Mouse (Mus musculus) heart, embryonic 11.5 days (tissue): ENCODE data around the gene Ncaph2. TPM values are rescaled to one million over a fixed set of nuclear protein-coding genes. Genes with fewer than 3 reads are reported as not detected.

Experiments used
- ATAC-seq: fragments of 200-750 bp; cut with Nextera tagmentation; replicated peaks from 2 replicates; pipeline ENCODE4 v1.8.0; 2017; ENCODE audit warnings: moderate library complexity; ENCODE audit not compliant: insufficient number of reproducible peaks, low FRiP score, low TSS enrichment
- H3K27ac ChIP-seq: fragments of 300-500 bp; sonication (generic); 2 replicates; pipeline ENCODE4 v1.5.1; 2014; ENCODE audit warnings: mild to moderate bottlenecking, low read depth, low read length
- H3K27me3 ChIP-seq: fragments of 300-500 bp; sonication (generic); 2 replicates; pipeline ENCODE4 v1.6.1; 2014; ENCODE audit warnings: mild to moderate bottlenecking, low read length, mixed read lengths; ENCODE audit not compliant: control insufficient read depth, insufficient read depth
- H3K36me3 ChIP-seq: fragments of 300-500 bp; sonication (generic); 2 replicates; pipeline ENCODE4 v1.6.1; 2014; ENCODE audit warnings: mild to moderate bottlenecking, low read length, moderate library complexity, mixed read lengths; ENCODE audit not compliant: control insufficient read depth, insufficient read depth
- H3K4me1 ChIP-seq: fragments of 300-500 bp; sonication (generic); 2 replicates; pipeline ENCODE4 v1.6.1; 2014; ENCODE audit warnings: low read length; ENCODE audit not compliant: control insufficient read depth, insufficient read depth
- H3K4me2 ChIP-seq: fragments of 300-500 bp; sonication (generic); 2 replicates; pipeline ENCODE4 v1.6.1; 2014; ENCODE audit warnings: mild to moderate bottlenecking, moderate library complexity
- H3K4me3 ChIP-seq: fragments of 300-500 bp; sonication (generic); 2 replicates; pipeline ENCODE4 v1.5.1; 2014; ENCODE audit warnings: low read depth, low read length
- H3K9ac ChIP-seq: fragments of 300-500 bp; sonication (generic); 2 replicates; pipeline ENCODE4 v1.6.1; 2014; ENCODE audit warnings: mild to moderate bottlenecking, low read depth, low read length, moderate library complexity
- H3K9me3 ChIP-seq: fragments of 300-500 bp; sonication (generic); replicated peaks from 2 replicates; pipeline ENCODE4 v1.6.1; 2016; ENCODE audit warnings: low read length; ENCODE audit not compliant: control insufficient read depth
- WGBS: fragments of 180-500 bp; shearing (Covaris S2); extraction: QIAGEN DNeasy Blood & Tissue Kit; methylation state at CpG from one replicate; pipeline ENCODE4 v1.1.7; 2014; ENCODE audit not compliant: insufficient replicate concordance; 5-methylcytosine and 5-hydroxymethylcytosine counted together
- polyA plus RNA-seq: library from polyadenylated mRNA; unstranded; fragments of >200 nt; fragmentation: Nextera tagmentation; extraction: Ambion mirVana; gene quantifications from 2 replicates; pipeline ENCODE4 v1.2.1, GENCODE M21; 2014

Ncaph2 gene
- 107 and 109 TPM in 2 replicates for polyA plus RNA-seq

DNA sequence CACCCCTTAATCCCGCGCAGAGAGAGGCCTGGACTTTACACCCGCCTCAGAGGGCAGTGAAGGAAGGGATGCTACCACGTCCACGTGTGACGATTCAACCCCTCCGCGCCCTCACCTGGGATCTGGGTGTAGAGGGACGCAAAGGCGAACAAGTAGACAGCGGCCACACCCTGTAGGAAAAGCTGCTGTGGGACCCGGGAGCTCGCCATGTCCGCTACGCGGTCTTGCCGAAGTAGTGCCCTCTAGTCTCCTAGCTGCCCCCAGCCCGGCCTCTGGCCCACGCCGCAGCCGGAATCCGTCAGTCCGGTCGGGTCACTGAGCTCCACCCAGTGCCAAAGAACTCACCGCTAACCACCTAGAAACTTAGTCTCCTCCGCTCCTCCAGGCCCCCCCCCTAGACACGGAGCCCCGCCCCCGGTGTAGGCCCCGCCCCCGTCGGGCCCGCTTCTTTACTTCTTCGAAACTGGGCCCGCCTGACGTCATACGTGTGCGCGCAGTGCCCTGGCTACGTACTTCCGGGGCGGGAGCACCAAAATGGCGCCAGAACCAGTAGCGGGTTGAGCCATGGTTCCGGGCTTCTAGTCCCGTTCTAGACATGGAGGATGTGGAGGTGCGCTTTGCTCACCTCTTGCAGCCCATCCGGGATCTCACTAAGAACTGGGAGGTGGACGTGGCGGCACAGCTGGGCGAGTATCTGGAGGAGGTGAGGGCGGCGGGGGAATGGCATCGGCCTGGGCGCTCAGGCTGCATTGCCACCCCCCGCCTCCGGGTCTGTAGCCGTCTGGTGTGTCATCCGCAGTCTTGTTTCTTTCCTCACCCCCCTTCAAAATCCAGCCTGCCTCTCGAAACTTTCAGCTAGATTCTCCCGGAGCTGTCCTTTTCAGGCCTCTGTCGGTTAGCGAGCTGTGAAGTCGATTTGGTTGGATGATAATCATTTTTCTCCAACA is at the start of gene Ncaph2, which contains the start of gene Lmf2:
Gene Ncaph2 (plus strand): TSS at position 479 of the 947 bp plus-strand sequence.
Gene Lmf2 (minus strand): TSS at position 419 of the 947 bp plus-strand sequence.
- H3K27ac ChIP-seq = peak within 1 kb of the TSS; percentile 90
- peak; percentile 89 for ATAC-seq
- H3K27me3 ChIP-seq = no peaks in the 10 kb centered on the region
- no peaks in the 10 kb centered on the region for H3K9me3 ChIP-seq
- H3K4me2 ChIP-seq = peak within 1 kb of the TSS; percentile 88
- peak within 1 kb of the TSS; percentile 85 for H3K4me3 ChIP-seq
- H3K4me1 ChIP-seq = peaks cover 19% of the 10 kb centered on the region
- H3K36me3 ChIP-seq = peaks cover 24% of the 10 kb centered on the region
- WGBS = under 1% methylated on average over 58 of the region's 64 CpGs
- peak within 1 kb of the TSS; percentile 92 for H3K9ac ChIP-seq

DNA sequence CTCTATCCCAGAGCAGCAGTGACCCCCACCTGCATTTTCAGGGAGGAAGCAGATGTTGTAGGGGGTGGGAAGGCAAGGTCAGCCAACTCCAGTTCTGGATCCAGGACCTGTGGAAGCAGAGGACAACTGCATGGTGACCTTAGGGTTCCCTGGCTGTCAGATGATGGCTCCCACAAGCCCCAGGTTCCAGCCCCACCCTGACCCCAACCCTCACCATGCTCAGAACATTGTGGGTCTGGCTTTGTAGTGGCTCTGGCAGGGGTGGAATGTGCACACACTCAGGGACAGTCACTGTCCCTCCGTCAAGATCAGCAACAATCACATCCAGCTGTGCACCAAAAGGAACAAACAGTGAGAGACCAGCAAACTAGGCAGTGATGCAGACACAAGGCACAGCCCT is 49.6 kb upstream of the Ncaph2 start:
- no peak overlapping the region for H3K9ac ChIP-seq
- ATAC-seq = no peak
- H3K4me3 ChIP-seq = no peak overlapping the region
- WGBS = 59% methylated on average over 1 of the region's 1 CpGs
- H3K4me1 ChIP-seq = no peaks in the 10 kb centered on the region
- H3K9me3 ChIP-seq = no peaks in the 10 kb centered on the region
- H3K27me3 ChIP-seq = no peaks in the 10 kb centered on the region
- no peak overlapping the region for H3K27ac ChIP-seq
- peaks cover 25% of the 10 kb centered on the region for H3K36me3 ChIP-seq
- H3K4me2 ChIP-seq = no peak overlapping the region

DNA sequence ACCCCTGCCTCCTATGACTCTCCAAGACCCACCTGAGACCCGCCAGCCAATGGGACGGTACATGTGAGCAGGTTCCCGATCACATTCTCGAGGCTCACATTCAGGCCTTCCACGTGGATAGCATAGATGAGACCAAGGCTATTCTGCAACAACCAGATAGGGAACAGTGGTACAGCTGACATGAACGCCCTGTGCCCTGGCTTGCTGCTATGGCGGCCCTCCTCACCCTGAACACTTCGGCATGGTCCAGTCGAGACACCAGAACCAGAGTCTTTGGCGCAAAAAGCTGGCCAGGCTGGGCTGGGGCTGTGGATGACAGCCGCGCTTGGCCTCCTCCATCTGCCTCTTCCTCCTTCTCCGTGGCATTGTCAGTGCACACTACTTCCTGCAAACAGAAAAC is 48.1 kb upstream of the Ncaph2 start:
- Histone ChIP-seq H3K36me3 (peaks cover 16% of the 10 kb centered on the region), H3K4me2 (no peak overlapping the region), H3K9me3 (no peaks in the 10 kb centered on the region), H3K27ac (no peak overlapping the region), H3K4me3 (no peak overlapping the region), H3K9ac (no peak overlapping the region), H3K4me1 (no peaks in the 10 kb centered on the region; the same call in 1 of the 2 replicates), H3K27me3 (no peaks in the 10 kb centered on the region)
- 90% methylated on average over 13 of the region's 13 CpGs for WGBS
- no peak for ATAC-seq

DNA sequence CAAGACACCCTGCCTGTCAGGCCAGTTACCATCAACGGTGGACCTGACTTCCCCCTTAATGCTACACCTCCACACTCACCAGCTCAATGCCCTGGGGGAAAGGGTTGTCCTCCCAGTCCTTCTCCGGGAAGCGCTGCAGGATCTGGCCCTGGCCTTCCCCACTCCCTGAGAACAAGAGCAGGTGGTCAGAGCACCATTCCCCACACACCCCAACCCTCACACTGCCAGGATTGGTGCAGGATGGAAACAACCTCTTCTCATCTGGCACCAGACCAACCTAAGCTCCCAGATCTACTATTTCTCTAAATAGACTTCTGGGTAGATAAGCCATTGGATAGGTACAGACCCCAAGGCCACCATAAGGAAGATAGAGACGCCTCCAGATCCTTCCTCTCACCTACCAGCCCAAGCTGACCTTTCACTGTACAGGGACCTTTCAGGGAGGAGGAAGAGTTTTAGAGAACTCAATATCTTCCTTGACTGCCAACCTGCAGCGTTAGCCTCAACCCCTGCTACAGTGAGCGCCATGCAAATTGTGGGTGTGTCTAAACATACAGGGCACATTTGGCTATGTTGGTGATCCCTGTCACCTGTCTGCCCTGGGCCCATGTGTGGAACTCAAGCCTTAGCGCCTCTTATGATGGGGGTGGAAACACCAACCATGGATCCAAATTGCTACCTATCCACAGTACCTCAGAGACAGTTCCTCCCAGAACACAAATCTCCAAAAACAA is 46.9 kb upstream of the Ncaph2 start:
- 83% methylated on average over 7 of the region's 7 CpGs for WGBS
- Histone ChIP-seq H3K9me3 (no peaks in the 10 kb centered on the region), H3K27me3 (no peaks in the 10 kb centered on the region), H3K4me3 (no peak overlapping the region), H3K4me2 (no peak overlapping the region), H3K36me3 (peaks cover 8% of the 10 kb centered on the region), H3K4me1 (peaks cover 6% of the 10 kb centered on the region), H3K27ac (no peak overlapping the region), H3K9ac (no peak overlapping the region)
- no peak for ATAC-seq

DNA sequence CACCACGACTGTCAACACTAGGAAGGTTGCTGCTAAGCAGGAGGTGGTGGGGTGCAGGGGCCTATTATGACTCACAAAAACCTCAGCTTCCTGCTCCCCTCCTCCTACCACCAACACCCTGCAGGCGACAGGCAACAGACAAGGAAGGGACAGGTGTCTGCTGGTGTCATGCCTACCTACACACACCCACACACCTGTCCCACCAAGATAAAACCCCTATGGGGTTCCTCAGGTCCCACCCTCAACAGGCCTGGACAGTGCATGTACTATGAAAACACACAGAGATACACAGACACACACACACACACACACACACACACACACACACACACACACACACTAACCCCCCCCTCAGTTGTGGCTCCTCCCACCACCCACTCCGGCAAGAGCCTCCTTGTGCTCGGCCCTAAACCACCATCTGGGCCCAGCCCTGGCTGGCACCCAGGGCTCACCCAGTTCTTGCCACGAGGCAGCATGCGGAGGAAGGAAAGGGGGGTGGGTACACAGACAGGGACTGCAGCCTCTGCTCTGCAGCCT is 45.5 kb upstream of the Ncaph2 start:
- no peak overlapping the region for H3K4me3 ChIP-seq
- no peaks in the 10 kb centered on the region for H3K27me3 ChIP-seq
- peaks cover 14% of the 10 kb centered on the region for H3K4me1 ChIP-seq
- no peak overlapping the region for H3K27ac ChIP-seq
- peaks cover 8% of the 10 kb centered on the region for H3K36me3 ChIP-seq
- H3K9ac ChIP-seq = no peak overlapping the region
- H3K9me3 ChIP-seq = no peaks in the 10 kb centered on the region
- WGBS = 83% methylated on average over 6 of the region's 6 CpGs
- no peak for ATAC-seq
- no peak overlapping the region for H3K4me2 ChIP-seq

DNA sequence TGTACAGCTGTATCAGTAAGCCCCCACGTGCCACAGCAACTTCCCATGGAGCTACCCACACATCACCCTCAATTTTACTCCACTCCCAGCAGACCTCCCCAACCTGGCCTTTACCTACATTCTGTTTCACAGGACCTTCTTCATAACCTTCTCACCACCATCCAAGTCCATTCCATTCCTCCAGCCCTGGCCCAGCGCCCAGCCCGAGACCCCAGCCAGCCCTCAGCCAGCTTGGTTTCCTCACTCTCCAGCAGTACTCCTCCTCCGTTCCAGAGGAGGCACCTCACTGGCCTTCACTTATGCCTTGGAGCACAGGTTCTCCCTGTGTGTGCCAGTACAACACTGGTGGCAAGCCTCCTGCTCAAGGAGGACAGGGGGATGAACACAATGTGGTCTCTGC is 42.2 kb upstream of the Ncaph2 start:
- Histone ChIP-seq H3K4me2 (peak overlapping the region; percentile 73; the same call in 1 of the 2 replicates), H3K36me3 (no peaks in the 10 kb centered on the region; the same call in 1 of the 2 replicates), H3K27ac (no peak overlapping the region), H3K4me3 (no peak overlapping the region), H3K4me1 (peaks cover 14% of the 10 kb centered on the region), H3K9ac (0 out of 2 replicates have a peak overlapping the region, but pooled peaks have one; percentile 28), H3K9me3 (no peaks in the 10 kb centered on the region), H3K27me3 (no peaks in the 10 kb centered on the region)
- WGBS = 78% methylated on average over 4 of the region's 4 CpGs
- no peak for ATAC-seq

DNA sequence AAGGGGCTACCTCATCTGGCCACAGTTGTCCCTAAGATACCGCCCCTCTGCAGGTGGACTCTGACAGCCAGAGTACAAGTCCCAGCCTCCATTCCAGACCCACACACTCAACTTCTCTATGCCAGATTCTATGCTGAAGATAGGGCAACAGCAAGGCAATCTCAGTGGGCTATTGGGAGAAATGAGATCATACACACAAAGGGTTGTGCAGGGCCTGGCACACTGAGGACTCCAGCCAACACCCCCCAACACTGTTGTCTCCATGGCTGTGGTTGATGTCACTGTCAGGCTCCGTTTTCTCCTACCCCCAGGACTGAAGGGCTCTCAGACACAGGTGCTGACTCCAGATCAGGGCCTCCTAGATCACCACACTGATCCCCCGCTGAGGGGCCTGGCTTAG is 41.4 kb upstream of the Ncaph2 start:
- Histone ChIP-seq H3K4me2 (peak overlapping the region; percentile 73), H3K4me1 (peaks cover 14% of the 10 kb centered on the region), H3K36me3 (no peaks in the 10 kb centered on the region; the same call in 1 of the 2 replicates), H3K27ac (no peak overlapping the region), H3K27me3 (no peaks in the 10 kb centered on the region), H3K9me3 (no peaks in the 10 kb centered on the region), H3K9ac (peak overlapping the region; percentile 87), H3K4me3 (peak overlapping the region; percentile 94)
- 26% methylated on average over 3 of the region's 3 CpGs for WGBS
- no peak for ATAC-seq

DNA sequence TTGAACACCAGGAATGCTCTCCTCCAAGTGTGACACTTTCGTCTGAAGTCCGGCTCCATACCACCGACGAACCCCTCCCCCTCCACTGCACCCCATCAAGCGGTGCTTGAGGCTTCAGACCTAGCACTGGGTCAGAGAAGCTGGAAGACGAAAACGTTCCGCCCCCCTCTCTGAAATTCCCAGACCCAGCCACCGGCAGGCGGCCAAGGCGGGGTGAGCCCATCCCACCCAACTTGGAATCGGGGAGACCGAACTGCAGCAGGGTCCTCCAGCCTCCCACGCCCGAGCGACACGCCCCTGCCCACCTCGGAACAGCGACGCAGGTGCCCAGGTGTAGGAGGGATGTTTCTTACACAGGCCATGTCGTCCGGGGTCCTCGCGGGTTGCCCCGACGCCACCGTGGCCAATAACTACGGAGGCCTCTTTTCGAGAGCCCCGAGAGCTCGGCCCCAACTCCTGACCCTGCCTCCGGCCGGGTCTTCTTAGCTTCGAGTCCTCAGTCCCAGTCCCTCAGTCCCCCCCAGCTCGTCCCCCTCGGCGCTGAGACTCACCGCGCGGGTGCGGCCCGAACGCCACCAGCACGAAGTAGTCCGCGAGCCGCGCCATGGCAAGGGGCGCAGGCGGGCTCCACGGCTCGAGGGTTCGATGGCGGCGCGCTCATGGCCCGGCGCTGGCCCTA is 40.9 kb upstream of the Ncaph2 start:
- Histone ChIP-seq H3K27ac (peak overlapping the region; percentile 38; the same call in 1 of the 2 replicates), H3K4me3 (peak overlapping the region; percentile 94), H3K27me3 (no peaks in the 10 kb centered on the region), H3K9me3 (no peaks in the 10 kb centered on the region), H3K4me1 (peaks cover 14% of the 10 kb centered on the region), H3K9ac (peak overlapping the region; percentile 87), H3K4me2 (peak overlapping the region; percentile 73), H3K36me3 (no peaks in the 10 kb centered on the region; the same call in 1 of the 2 replicates)
- ATAC-seq = peak; percentile 29; the same call in 1 of the 2 replicates
- WGBS = under 1% methylated on average over 58 of the region's 58 CpGs
